Mouse (Mus musculus) olfactory bulb, adult 2 months (tissue): Measurements from ENCODE around the gene Serpinb7.

Source experiments
- CTCF ChIP-seq: fragments of 200-500 bp; IDR thresholded peaks from 2 replicates; pipeline ENCODE4 v1.5.1; 2012; ENCODE audit warnings: low read depth, mild to moderate bottlenecking, low read length, moderate library complexity; ENCODE audit not compliant: insufficient read depth
- POLR2A ChIP-seq: fragments of 200-500 bp; IDR thresholded peaks from 2 replicates; pipeline ENCODE4 v1.6.1; 2012; ENCODE audit warnings: mild to moderate bottlenecking, low read depth, low read length, moderate library complexity; ENCODE audit not compliant: insufficient read depth

DNA sequence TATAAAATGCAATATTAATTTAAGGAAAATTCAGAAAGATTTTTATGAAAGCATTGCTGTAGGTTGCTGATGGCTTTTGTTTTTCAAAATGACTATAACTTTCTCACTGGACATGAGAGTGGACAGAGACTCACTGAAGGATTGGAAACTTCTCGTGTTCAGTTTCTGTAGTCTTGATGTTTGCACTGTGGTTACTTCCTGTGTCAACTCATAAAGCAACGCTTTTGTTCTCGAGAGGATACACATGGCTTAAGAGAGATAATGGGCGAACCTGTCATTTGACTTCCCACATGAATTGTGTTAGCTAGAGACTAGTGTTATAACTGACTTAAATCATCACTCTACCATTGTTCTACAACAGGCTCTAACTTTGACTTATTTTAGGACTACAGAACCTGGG lies 22.5 kb upstream of the Serpinb7 start:
- TF ChIP-seq POLR2A (no peak), CTCF (no peak)
